Mouse (Mus musculus): ENCODE results near the gene Rad51b.

The Rad51b gene

DNA sequence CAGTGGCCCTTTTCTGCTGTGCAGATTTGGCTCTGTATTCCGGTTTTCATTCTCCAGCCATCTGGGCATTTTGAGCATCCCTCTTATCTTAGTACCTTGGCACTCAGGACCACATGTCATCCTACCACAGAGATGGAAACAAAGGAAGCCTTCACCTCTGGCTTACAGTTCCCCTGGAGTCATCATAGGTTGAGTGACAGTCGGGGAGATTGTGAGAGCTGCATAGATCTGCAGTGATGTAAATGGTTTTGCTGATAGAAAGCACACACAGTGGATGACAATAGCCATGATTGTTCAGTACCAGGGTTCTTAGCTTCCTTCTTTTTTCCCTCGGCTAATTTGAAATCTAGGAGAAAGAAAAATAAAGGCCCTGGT lies 383.6 kb downstream of the Rad51b start:
- DNase-seq (ENCODE audit: low read depth in 2 of 2, low spot score in 2 of 2): no peak

DNA sequence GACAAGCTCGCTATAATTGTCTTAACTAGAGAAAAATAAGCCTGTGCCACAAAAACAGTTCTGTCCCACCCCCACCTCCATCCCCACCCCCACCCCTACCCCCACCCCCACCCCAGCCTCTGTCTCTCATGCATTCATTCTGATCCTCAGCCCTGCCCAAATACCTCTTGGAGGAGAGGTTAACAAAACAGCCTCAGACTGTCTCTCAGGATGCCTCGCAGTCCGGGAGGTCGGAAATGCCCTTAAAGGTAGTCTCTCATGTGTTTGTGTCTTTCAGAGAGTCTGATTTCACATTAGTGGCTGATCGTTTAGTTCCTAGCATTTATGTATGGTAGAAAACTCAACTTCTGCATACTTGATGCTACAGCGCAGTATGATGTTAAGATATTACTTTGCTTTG lies 384.5 kb downstream of the Rad51b start:
- no peak for DNase-seq (ENCODE audit: low read depth in 2 of 2, low spot score in 2 of 2)

DNA sequence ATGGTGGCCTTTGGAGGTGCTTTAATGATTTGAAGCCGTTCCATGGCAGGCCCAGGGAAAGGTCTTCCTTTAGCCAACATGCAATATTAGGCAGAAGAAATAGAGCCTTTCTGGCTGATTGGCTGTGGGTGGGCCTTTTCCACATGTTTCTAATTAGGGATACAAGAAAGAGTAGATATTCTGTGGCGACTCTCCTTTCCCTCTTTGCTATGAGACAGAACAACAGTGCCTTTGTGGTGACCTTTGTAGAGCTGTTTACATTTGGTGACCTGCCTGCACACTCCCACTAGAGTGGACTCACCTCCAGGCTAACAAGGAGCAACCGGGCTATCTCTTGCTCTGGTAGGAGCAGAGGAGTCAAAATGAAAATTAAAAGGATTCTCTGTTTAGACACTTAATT lies 386.3 kb downstream of the Rad51b start:
- no peak for DNase-seq (ENCODE audit: low read depth in 2 of 2, low spot score in 2 of 2)

DNA sequence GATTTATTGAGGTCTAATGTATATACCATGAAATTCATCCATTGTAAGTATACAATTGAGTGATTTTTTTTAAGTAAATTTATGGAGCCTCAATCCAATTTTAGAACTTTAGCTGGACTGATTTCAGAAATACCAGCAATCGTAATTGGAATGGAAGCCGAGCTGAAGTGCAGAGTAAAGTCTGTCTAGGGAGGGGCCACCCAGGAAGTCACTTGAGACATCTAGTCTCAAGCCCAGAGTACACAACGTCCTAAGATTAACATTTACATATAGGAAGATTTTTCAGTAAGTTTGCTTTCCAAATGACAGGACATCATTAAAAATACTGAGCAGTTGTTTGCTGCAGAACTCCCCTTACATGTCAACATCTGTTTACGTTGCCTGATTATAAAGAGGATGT lies 386.7 kb downstream of the Rad51b start:
- no peak for DNase-seq (ENCODE audit: low read depth in 2 of 2, low spot score in 2 of 2)

DNA sequence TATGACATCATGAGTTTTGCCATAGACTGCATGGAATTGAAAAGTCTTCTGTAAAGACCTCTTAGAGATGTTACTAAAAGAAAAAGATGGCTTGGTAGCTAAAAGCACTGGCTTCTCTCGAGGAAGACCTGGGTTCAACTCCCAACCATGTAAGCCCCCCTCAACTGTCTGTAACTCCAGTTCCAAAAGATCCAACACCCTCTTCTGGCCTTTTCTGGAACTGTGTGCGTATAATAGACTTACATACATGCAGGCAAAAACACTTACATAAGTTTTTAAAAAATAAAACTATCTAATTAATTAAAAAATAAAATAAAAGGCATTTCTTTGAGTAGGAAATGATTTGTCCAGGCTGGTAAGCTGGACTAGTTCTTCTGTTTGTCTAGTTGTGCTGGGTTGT lies 387.3 kb downstream of the Rad51b start:
- DNase-seq (ENCODE audit: low read depth in 2 of 2, low spot score in 2 of 2): peak in 1 of 2 experiments; percentile 12

DNA sequence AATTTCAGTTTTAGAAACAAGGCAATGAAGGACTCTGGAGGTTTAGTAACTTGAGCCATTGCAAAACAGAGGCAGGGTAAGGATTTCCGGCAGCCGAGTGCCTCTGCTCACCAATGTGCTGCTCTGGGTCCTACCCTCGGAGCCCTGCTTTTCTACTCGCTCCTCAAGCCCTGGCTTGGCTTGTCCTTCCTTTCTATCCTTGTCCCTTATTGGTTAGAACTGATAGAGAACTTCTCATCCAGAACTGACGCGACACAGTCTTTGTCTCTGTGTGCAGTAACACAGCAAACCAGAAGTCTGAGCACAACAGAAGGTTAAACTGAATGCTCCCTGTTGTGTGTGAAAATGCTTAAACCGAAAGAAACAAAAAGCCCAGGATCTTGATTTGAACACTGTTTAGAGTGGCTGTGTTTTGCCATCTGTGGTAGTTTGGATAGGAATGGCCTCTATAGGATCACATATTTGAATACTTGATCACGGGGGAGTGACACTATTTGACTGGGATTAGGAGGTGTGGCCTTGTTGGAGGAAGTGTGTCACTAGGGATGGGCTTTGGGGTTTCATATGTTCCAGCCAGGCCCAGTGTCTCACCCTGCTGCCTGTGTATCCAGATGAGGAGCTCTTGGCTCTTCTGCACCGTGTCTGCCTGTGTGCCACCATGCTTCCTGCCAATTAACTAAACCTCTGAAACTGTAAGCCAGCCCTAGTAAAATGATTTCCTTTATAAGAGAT lies 389.7 kb downstream of the Rad51b start:
- no peak for DNase-seq (ENCODE audit: low read depth in 2 of 2, low spot score in 2 of 2)

DNA sequence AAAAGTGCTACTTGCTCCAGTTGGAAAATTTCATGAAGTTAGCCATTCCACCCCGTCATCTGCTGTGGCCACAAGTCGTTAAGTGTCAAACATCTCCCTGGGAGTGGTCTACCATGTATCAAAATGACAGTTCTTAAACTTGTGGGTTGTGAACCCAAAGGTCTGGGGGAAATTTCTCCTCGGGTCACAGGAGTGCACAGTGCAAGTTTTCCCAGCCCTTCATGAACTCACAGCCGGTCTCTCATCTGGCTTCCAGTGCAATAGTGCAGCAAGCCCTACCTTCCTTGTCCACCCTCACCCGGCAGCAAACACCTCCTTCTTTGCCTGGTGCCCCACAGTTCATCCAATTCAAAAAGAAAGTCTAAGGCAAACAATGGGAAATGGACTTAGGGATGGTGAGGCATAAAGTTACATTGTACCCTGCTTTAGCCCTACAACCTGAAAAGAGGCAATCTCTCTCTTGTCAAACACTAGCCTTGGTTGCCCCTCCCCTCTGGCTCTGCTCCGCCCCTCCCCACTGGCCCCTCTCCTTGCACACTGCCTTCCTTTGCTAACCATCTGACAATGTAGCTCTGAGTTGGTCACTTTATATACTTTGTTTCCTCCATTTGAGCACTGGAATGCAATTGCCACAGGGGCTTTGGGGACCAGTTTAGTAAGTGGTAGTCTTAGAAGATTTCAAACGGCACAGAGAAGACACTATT lies 390.8 kb downstream of the Rad51b start:
- DNase-seq (ENCODE audit: low read depth in 2 of 2, low spot score in 2 of 2): no peak

DNA sequence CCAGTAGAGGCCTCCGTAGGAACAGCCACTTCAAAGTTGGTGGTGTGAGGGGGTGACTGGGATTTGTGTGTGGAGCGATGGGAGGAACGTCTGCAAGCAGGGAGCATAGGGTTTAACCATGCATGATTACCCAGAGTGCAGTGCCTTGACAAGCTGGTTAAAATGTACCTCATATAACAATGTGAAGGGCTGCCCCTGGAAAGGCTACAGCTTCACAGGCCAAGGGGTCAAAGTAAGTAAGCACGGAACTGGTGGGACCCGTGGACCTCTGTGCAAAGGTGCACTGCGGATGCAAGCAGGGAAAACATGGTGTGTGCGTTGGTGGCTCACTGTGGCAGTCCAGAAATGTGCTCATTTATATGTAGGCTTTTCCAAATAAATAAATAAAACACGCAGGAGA lies 392.2 kb downstream of the Rad51b start:
- DNase-seq (ENCODE audit: low read depth in 2 of 2, low spot score in 2 of 2): no peak

DNA sequence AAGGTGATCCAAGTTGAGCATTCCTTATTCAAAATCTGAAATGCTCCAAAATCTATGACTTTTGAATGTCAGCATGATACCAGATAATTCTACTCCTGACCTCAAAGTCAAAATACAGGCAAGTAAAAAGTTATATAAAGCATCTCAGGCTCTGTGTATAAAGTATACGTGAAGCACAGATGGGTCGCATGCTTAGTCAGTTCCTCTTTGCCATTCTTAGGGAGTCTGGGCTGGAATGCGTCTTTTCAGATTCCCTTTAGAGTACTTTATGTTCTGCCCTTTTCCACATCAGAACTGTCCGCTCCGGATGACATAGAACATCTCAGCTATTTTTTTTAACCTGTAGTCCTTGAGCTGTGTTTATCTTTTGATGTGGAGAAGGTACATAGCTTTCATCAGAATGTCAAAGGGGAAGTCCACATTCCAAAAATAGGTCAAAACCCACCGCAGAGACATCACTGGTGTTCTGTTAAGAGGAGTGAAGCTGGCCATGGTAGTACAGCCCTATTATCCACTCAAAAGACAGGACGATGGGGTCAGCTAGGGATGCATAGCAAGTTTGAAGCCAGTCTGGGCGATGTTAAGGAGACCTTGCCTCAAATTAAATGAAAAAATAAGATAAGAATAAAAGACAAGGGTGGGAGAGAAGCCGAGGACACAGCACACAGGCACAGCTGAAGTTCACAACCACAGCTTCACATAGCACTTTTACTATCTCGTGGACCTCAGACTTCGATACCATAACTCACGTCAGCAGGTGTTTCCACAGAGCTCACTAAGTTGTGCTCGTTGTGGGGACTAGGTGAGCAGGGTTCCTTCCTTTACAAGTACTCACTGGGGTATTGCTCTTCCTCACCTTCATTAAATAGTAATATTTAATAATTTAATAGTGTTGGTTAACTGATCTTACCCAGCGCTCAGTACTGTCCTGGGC lies 395.1 kb downstream of the Rad51b start:
- DNase-seq (ENCODE audit: low read depth in 2 of 2, low spot score in 2 of 2): peak; percentile 11 to 15

DNA sequence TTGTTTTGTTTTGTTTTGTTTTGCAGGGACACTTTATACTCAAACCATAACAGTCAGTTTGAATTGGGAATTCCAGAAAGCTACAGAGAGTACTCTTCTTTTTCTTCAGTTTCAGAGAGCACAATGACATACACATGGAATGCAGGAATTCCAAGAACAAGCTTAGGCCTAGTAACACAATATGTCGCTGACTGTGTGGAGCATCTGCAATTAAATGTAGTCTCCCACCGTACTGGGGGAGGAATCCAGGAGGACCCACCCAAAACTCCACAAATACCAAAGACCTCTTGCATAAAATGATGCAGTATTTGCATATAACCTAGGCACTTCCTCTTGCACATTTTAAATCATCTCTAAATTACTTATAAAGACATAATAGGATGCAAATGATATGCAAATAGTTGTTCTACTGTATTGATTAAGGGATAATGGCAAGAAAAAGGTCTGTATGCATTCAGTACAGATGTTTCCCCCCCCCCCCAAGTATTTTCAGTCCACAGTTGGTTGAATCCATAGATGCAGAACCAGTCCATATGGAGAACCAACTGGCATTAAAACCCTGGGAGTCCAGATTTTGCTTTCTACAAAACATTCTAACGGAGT lies 398.9 kb downstream of the Rad51b start:
- no peak for DNase-seq (ENCODE audit: low read depth in 2 of 2, low spot score in 2 of 2)

DNA sequence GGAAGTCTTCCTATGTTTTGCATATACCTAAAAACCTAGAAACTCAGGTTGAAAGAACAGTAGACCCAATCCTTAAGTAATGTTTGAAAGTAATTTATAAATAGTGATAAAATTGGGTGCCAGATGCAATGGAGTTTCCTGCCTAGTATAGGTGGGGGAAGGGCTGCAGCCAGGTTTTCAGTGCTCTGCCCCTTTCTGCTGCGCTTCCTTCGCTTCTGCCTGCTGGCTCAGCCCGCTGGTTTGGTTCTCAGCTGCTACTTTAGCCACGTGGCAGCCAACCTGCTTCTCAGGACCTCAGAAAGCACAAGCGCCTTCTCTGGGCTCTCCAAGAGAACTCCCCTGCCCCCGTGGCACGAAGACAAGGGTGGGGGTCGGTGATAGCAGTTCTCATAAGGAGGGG lies 406.5 kb downstream of the Rad51b start:
- DNase-seq (ENCODE audit: low read depth in 2 of 2, low spot score in 2 of 2): no peak

DNA sequence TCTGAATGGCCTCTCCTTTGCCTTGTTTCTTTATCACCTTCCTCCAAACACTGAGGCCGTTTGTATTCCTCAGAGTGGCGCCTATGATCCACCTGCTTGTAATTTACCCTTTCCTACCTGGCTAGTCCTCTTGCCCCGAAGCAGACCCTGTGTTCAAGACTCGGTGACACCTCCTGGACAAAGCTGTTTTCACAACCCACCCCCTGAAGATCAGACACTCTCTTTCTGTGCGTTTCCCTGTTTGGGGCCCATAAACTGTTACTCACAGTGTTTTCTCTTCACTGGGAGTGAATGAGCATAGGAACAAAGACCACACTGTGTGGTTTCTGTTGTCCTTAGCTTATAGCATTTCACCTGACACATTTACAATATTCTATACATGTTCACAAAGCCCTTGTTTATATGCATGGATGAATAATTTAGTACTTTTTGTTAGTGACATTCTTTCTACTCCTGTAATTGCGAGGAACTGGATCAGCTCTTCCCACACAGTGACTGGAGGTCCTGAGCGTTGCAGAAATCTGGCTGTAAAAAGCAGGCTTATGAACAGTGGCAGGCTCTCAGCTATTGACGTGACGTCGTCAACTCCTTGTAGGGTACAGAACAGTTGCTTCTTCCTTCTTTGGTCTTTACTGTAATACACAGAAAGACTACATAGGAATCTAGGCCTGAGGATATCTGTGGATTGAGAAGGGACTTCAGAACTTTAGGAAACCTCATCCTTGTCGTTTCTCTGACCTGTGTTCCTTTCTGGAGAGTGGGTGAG lies 408.6 kb downstream of the Rad51b start:
- DNase-seq (ENCODE audit: low read depth in 2 of 2, low spot score in 2 of 2): no peak

DNA sequence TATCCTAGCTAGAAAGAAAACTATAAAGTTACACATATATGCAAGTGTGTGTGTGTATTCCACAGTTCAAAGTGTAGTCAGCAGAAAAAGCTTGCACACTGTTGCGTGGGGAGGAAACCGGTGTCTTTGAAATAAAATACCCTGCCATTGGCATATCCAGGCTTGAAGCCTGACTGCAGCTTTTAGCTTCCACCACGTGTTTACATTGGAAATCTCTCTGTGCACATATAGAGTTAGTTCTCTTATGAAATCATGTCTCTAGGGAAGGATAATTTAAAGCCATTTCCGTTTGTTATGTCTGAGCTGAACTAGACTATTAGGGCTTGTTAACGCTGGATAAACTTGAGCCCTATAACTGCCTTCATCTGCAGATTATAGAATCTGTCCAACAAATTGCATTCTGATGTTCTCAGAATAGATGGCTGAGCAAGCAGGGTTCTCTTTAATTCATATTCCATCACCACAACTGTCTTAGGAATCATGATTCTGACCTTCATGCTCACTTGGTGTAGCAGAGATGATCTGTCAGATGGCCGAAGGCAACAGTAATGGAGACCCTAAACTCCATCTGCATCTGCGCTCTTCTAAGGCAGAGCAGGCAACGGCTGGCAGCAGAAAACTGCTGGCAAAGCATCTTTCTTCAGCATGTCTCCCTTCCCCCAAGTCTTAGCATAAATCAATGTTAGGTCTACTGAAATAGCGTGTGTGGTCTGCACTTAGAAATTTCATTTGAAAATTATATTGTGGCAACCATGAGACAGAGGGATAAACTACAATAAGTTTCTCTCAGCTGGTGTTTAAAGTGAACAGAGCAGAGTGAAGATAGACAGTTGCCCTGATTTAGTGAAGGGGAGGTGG lies 410.7 kb downstream of the Rad51b start:
- no peak for DNase-seq (ENCODE audit: low read depth in 2 of 2, low spot score in 2 of 2)

DNA sequence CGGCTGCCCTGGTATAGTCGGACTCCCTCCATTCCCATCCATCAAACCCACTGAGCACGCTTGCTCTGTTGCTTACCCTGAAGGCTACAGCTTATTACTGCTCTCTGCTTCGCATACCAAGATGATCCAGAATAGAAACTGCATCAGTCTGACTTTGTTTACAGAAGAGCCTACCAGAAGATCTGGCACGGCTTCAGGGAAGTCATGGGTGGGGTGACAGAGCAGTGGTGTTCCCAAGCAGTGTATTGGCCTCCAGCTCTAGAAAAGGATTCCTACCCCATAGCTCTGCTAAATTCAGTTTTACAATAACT lies 411.3 kb downstream of the Rad51b start:
- DNase-seq (ENCODE audit: low read depth in 2 of 2, low spot score in 2 of 2): no peak

DNA sequence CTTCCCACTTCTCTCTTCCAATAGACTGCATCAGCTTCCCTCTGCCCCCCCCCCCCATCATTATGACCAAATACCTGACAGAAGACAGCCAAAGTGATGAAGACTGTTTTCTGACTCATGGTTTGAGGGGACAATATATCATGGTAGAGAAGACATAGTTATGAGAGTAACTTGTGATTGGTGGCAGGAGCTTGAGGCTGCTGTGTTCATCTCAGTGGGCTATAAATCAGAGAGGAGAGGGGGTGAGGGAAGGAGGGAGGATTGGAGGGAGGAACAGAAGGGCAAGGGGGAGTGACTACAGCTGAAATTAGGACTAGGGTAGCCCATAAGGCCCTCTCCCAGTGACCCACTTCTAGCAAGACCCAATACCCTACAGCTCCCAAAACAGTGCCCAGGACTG lies 416.2 kb downstream of the Rad51b start:
- no peak for DNase-seq (ENCODE audit: low read depth in 2 of 2, low spot score in 2 of 2)

DNA sequence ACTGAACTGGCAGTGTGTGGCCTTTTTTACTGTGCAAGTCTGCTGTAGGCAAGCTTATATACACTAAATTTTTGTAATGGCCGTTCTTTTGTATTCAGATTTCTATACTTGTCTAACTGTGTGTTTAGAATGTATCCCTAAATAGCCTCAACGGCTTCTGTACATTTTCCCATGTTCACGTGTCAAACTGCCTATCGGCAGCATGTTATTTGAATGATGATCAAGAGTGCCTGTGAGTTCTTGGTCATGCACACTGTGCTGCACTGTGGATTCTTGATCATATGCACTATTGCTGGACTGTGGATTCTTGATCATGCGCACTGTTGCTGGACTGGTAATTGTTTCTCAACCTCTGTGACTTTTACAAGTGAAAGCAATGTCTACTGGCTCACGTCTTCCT lies 417.4 kb downstream of the Rad51b start:
- DNase-seq (ENCODE audit: low read depth in 2 of 2, low spot score in 2 of 2): no peak

DNA sequence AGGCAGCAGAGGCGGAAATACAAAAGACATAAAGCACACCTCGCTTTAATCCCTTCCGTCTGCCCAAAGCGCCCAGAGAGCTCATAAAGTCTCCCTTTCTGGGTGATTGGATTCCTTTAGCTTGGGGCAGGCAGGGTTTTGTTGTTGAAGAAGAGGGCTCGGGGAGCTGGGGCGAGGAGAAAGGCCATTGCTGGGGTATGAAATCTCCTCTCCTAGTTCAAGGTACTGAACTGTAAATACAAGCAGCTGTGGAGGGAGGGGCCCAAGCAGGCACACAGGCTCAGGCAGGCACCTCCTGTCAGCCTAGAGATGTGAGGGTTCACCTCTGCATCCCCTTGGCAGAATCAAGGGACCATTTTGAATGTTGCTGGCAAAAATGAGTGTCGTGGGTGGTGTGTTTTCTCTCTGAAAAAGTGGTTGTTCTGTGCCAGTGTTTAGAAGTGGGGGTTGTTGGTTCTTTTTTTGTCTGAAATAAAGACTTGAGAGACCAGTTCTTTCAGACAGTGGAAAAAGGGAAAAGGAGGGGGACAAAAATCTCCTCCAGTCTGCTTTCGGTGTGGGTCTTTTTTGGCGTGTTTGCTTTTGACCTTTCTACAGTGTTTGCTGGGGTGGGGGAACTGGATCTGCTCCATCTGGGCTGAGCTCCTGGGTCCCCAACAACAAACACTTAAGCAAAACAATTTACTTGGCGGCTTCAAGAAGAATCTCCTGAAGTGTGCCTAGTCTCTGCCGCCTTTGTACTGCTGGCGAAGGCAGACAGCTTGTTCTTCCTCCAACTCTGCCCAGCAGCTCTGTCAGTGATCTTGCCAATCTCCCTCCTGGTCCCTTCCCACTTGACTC lies 418.6 kb downstream of the Rad51b start:
- DNase-seq (ENCODE audit: low read depth in 2 of 2, low spot score in 2 of 2): no peak

DNA sequence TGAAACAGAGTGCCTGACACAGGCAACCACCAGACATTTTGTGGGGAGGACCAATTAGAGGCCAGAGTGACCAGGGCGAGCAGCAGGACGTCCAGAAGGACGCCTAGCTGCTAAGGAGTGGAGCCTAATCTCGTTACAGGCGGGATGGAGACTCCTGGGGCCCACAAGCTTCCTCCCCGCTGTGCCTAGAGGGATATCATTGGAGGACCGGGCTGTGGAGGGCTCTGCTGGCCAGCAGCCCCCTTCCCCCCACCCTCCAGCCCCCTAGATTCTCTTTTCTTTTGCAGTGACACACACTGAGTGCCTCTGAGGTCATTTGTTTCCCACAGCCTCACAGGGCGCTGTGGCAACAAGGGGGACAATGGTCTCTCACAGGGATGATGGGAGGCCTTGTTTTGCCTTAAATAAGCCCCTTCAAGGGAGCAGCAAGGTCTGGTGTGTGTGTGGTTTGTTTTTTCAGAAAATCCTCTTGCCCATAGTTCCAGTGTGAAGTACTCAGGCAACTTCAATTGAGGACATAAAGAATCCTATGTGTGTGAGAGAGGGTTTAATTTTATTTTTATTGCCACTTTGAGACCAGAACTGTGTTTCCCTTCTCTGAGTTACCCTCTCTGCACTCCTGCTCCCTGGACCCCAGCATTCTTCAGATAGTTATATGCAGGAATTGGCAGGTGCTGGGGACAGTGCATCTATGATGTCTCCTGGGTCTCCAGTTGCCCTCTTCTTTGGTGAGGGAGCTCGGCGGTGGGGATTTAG lies 422.2 kb downstream of the Rad51b start:
- no peak for DNase-seq (ENCODE audit: low read depth in 2 of 2, low spot score in 2 of 2)
